Mouse (Mus musculus): ENCODE measurements around the gene Ulk4.

DNA sequence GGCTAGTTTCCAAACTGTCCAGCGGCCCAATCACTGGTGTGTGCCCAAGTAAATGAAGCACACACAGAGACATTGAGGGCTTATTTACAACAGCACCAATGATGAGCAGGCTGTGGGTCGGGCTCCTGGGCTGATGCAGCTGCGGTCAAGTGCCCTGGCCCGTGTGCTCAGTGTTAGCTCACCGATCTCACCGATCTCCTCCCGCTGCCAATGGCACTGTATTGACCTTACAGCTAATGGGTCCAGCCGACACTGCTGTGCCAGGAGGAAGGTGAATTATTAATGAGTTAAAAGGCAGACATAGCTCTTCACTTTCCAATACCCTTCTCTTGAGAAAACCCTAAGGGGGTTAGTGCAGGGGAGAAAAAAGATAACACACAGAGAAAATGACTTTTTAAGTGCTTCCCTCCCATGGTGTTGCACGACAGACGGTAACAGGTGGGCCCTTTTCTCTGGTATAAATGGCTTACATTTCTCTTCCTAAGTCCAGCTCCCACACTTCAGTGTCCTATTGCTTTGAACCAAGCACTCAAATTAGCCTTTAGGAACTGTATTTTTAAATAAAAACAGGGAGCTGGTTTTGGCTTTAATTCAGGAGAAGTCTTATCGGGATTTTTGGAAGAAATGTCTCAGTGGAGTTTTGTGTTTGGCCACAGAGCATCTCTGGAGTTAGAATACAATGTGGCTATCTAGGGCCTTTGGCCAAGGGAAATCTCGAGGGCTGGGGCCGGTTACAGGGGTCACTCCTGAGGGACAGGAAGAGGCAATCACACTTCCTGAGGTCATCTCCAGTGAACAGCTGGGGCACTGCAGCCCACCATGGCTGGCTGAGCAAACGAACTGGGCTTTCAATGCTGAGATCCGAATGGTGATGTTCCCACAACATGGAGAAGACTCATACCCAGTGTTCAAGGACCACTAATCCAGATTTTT, 282.5 kb downstream of the Ulk4 start:
- no peak for TF ChIP-seq POLR2A (IDR thresholded peaks at IDR 0.05; ENCODE audit: extremely low read depth, insufficient read depth, low read length)
- no peak for TF ChIP-seq CTCF (IDR thresholded peaks at IDR 0.05; ENCODE audit: extremely low read depth, insufficient read depth, low read length)
